ENCODE assay signal across 9 mouse cellular contexts in genomic region chr4:107440306-107440705, GRCm38 (mm10). TPM values are rescaled to one million over a fixed set of nuclear protein-coding genes. Genes with fewer than 3 reads are reported as not detected.
DNase-seq lines count a peak whose midpoint lies in the region; ATAC-seq and TF ChIP-seq lines count a peak whose summit lies in the region.
"Had no signal": no experiment of that assay in that cellular context is flagged by ENCODE, and none has a peak within 500 bp of the region (broad histone marks: within the 10 kb centered on the region; RNA-seq: fewer than 3 reads in every experiment).

No protein-coding gene starts in this region.

- H3K9me3 ChIP-seq in lung, embryonic 14.5 days (ENCODE audit: low read depth, low read length): no peaks in the 10 kb centered on the region
- H3K9me3 ChIP-seq in forebrain, embryonic 16.5 days (ENCODE audit: control insufficient read depth, low read length): no peaks in the 10 kb centered on the region
- peaks cover 4% of the 10 kb centered on the region; the same call in 1 of the 2 replicates for H3K9me3 ChIP-seq in kidney, embryonic 14.5 days (ENCODE audit: control insufficient read depth, low read length)
- H3K9me3 ChIP-seq in neural tube, embryonic 13.5 days: no peaks in the 10 kb centered on the region

- TF ChIP-seq CTCF in lung, embryonic 14.5 days (IDR thresholded peaks at IDR 0.05; ENCODE audit: low read depth): no peak

- no peaks in the 10 kb centered on the region for H3K4me1 ChIP-seq in lung, embryonic 14.5 days (ENCODE audit: insufficient read depth)
- peaks cover 8% of the 10 kb centered on the region for H3K4me1 ChIP-seq in forebrain, embryonic 16.5 days (replicated peaks; ENCODE audit: control insufficient read depth, insufficient read depth, low read length)
- peaks cover 21% of the 10 kb centered on the region for H3K4me1 ChIP-seq in kidney, embryonic 14.5 days (ENCODE audit: control insufficient read depth, insufficient read depth, low read length)
- H3K4me1 ChIP-seq in neural tube, embryonic 13.5 days (replicated peaks): peaks cover 21% of the 10 kb centered on the region

- 0 out of 2 replicates have a peak overlapping the region, but pooled peaks have one; percentile 2 for H3K9ac ChIP-seq in lung, embryonic 14.5 days
- no peak overlapping the region for H3K9ac ChIP-seq in forebrain, embryonic 16.5 days (replicated peaks; ENCODE audit: low read depth, low read length)
- H3K9ac ChIP-seq in kidney, embryonic 14.5 days (ENCODE audit: low read depth, low read length): no peak overlapping the region
- H3K9ac ChIP-seq in neural tube, embryonic 13.5 days: no peak overlapping the region

- H3K4me3 ChIP-seq in lung, embryonic 14.5 days (ENCODE audit: low read depth, low read length): peak overlapping the region; percentile 24
- peak overlapping the region; percentile 4; the same call in 1 of the 2 replicates for H3K4me3 ChIP-seq in forebrain, embryonic 16.5 days (replicated peaks; ENCODE audit: low read length)
- H3K4me3 ChIP-seq in kidney, embryonic 14.5 days (ENCODE audit: low read length): peak overlapping the region; percentile 9; the same call in 1 of the 2 replicates
- H3K4me3 ChIP-seq in neural tube, embryonic 13.5 days: no peak overlapping the region

- H3K27ac ChIP-seq in lung, embryonic 14.5 days (ENCODE audit: low read depth): no peak overlapping the region
- H3K27ac ChIP-seq in forebrain, embryonic 16.5 days (ENCODE audit: low read length): no peak overlapping the region
- no peak overlapping the region for H3K27ac ChIP-seq in kidney, embryonic 14.5 days (ENCODE audit: low read depth, low read length)
- no peak overlapping the region for H3K27ac ChIP-seq in neural tube, embryonic 13.5 days (replicated peaks)
- H3K27ac ChIP-seq: macrophage had no signal

- H3K36me3 ChIP-seq in lung, embryonic 14.5 days (ENCODE audit: insufficient read depth): no peaks in the 10 kb centered on the region
- no peaks in the 10 kb centered on the region for H3K36me3 ChIP-seq in forebrain, embryonic 16.5 days (ENCODE audit: control insufficient read depth, insufficient read depth)
- H3K36me3 ChIP-seq in kidney, embryonic 14.5 days (ENCODE audit: control insufficient read depth, insufficient read depth, low read length): no peaks in the 10 kb centered on the region
- no peaks in the 10 kb centered on the region for H3K36me3 ChIP-seq in neural tube, embryonic 13.5 days

- H3K4me2 ChIP-seq in lung, embryonic 14.5 days: peak overlapping the region; percentile 54
- H3K4me2 ChIP-seq in forebrain, embryonic 16.5 days (ENCODE audit: low read length): peak overlapping the region; percentile 27
- H3K4me2 ChIP-seq in kidney, embryonic 14.5 days (replicated peaks; ENCODE audit: low read depth, low read length): peak overlapping the region; percentile 32
- peak overlapping the region; percentile 25 for H3K4me2 ChIP-seq in neural tube, embryonic 13.5 days

- WGBS in lung, embryonic 14.5 days: 15% methylated on average over 13 of the region's 13 CpGs
- 14% methylated on average over 13 of the region's 13 CpGs for WGBS in forebrain, embryonic 16.5 days
- 20% methylated on average over 13 of the region's 13 CpGs for WGBS in kidney, embryonic 14.5 days
- whole genome bisulfite sequencing in neural tube, embryonic 13.5 days: 28% methylated on average over 13 of the region's 13 CpGs

- H3K27me3 ChIP-seq in lung, embryonic 14.5 days (ENCODE audit: insufficient read depth, low read length): peaks cover 55% of the 10 kb centered on the region
- peaks cover 28% of the 10 kb centered on the region for H3K27me3 ChIP-seq in forebrain, embryonic 16.5 days (replicated peaks; ENCODE audit: control insufficient read depth, insufficient read depth, low read length)
- H3K27me3 ChIP-seq in kidney, embryonic 14.5 days (ENCODE audit: control insufficient read depth, insufficient read depth, low read length): peaks cover 52% of the 10 kb centered on the region
- peaks cover 75% of the 10 kb centered on the region for H3K27me3 ChIP-seq in neural tube, embryonic 13.5 days

- DNase-seq in lung, embryonic 14.5 days: no peak
- DNase-seq in lung, postnatal 4 days: no peak
- DNase-seq in layer of hippocampus, postnatal 25 days (ENCODE audit: extremely low spot score in 1 of 2, low spot score in 1 of 2): no peak
- no peak for DNase-seq in Muller cell, postnatal 12 days (ENCODE audit: inconsistent ontology term)

- no peak for ATAC-seq in lung, embryonic 14.5 days (ENCODE audit: insufficient read depth)
- ATAC-seq in forebrain, embryonic 16.5 days: no peak
- no peak for ATAC-seq in kidney, embryonic 14.5 days (ENCODE audit: low FRiP score, low TSS enrichment)
- ATAC-seq in neural tube, embryonic 13.5 days (ENCODE audit: low read depth): no peak
- no peak for ATAC-seq in erythroid progenitor cell, adult 5-6 weeks (replicated peaks; ENCODE audit: low FRiP score, poor library complexity, severe bottlenecking)

RNA-seq across cellular contexts. Expression of gene Glis1, which starts 5.9 kb away (rescaled TPM):
- polyA plus RNA-seq in lung, embryonic 14.5 days (2014; fragmentation: Nextera tagmentation; extraction: Ambion mirVana): 2.9 and 3.0 TPM in 2 replicates
- 1.1 TPM in 2 replicates for polyA plus RNA-seq in forebrain, embryonic 16.5 days (2015; fragmentation: Nextera tagmentation; extraction: Ambion mirVana)
- polyA plus RNA-seq in kidney, embryonic 14.5 days (2014; fragmentation: Nextera tagmentation; extraction: Ambion mirVana): 4.0 and 4.3 TPM in 2 replicates
- polyA plus RNA-seq in neural tube, embryonic 13.5 days (2015; fragmentation: Nextera tagmentation; extraction: Ambion mirVana): 2.7 and 3.7 TPM in 2 replicates
- not detected in 2 replicates for total RNA-seq in erythroid progenitor cell, adult 5-6 weeks (2015; ENCODE audit: low replicate concordance)
- 0.13 TPM in 1 of 2 replicates, not detected in the other for total RNA-seq in erythroid progenitor cell, adult 5-6 weeks (2017; ENCODE audit: low replicate concordance)
- 1 to 10 TPM in 1 of 2 experiments, under 1 TPM in 1; 0.44 to 1.2 TPM for total RNA-seq in layer of hippocampus, postnatal 25 days (2021)
- polyA plus RNA-seq: macrophage had no signal
